Mouse (Mus musculus) erythroblast, embryonic 14.5 days (primary cell): ENCODE data around the gene Serpini1.

Source experiments
- GATA1 ChIP-seq: IDR thresholded peaks from 2 replicates; pipeline ENCODE4 v1.6.1; 2012; ENCODE audit warnings: low read length, inconsistent platforms, mixed read lengths
- TAL1 ChIP-seq: IDR thresholded peaks from 3 replicates; pipeline ENCODE4 v1.6.1; 2012; ENCODE audit warnings: low read length, inconsistent platforms, mixed read lengths

DNA sequence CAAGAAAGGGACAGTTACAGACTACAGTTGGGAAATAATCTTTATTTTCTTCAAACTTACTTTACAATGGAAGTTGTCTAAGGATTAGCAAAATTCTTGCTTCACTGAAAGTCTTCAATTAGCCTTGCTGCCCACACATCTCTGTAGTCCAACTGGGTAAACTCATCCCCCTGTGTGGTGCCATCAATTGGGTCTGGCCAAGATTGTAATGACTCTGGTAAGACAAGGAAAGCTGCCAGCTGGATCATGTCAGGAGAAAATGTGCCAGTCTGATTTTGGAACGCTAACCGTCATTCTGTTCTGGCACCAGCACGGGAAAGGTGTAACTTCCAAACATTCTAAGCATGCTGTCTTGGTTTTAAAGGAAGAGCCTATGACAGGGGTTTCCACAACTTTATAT is 25.9 kb downstream of the Serpini1 start:
- no peak for TF ChIP-seq GATA1
- no peak for TF ChIP-seq TAL1
